Mouse (Mus musculus): Measurements from ENCODE around the gene Ttc25.

GRCm38 (mm10) chr11:100528375-100529165 is 16.8 kb upstream of the Ttc25 start:
- TF ChIP-seq MAX (IDR thresholded peaks at IDR 0.05) = no peak
- no peak for TF ChIP-seq USF1 (IDR thresholded peaks at IDR 0.05; ENCODE audit: low read depth)
- TF ChIP-seq CTCF (IDR thresholded peaks at IDR 0.05; ENCODE audit: control insufficient read depth, insufficient read depth, insufficient read length) = no peak
- TF ChIP-seq MYOG (IDR thresholded peaks at IDR 0.05; ENCODE audit: control insufficient read depth, extremely low read depth, insufficient read length) = no peak
- no peak for TF ChIP-seq CEBPB (IDR thresholded peaks at IDR 0.05; ENCODE audit: low read depth)

All from C2C12 (cell line).